Mouse (Mus musculus) intestine, postnatal 0 days (tissue): ENCODE results near the gene Sept4. TPM values are rescaled to one million over a fixed set of nuclear protein-coding genes. Genes with fewer than 3 reads are reported as not detected.
A peak's percentile ranks its signal among the peaks of the same experiment; 100 is the strongest.

ENCODE experiments used
- ATAC-seq: fragments of 200-750 bp; cut with Nextera tagmentation; 2 replicates; pipeline ENCODE4 v1.8.0; 2017; ENCODE audit warnings: mild to moderate bottlenecking, moderate TSS enrichment, moderate library complexity
- H3K27ac ChIP-seq: fragments of 300-500 bp; sonication (generic); 2 replicates; pipeline ENCODE4 v1.5.1; 2014; ENCODE audit warnings: mild to moderate bottlenecking, low read depth, low read length, moderate library complexity
- H3K27me3 ChIP-seq: fragments of 300-500 bp; sonication (generic); replicated peaks from 2 replicates; pipeline ENCODE4 v1.6.1; 2014; ENCODE audit warnings: low read length, mixed read lengths; ENCODE audit not compliant: control insufficient read depth, insufficient read depth
- H3K36me3 ChIP-seq: fragments of 300-500 bp; sonication (generic); 2 replicates; pipeline ENCODE4 v1.6.1; 2014; ENCODE audit warnings: mild to moderate bottlenecking, moderate library complexity; ENCODE audit not compliant: control insufficient read depth, insufficient read depth
- H3K4me1 ChIP-seq: fragments of 300-500 bp; sonication (generic); replicated peaks from 2 replicates; pipeline ENCODE4 v1.6.1; 2014; ENCODE audit warnings: antibody characterized with exemption, low read length, mixed read lengths; ENCODE audit not compliant: control insufficient read depth, insufficient read depth
- H3K4me2 ChIP-seq: fragments of 300-500 bp; sonication (generic); replicated peaks from 2 replicates; pipeline ENCODE4 v1.6.1; 2014; ENCODE audit warnings: low read depth, mild to moderate bottlenecking, moderate library complexity
- H3K4me3 ChIP-seq: fragments of 300-500 bp; sonication (generic); 2 replicates; pipeline ENCODE4 v1.5.1; 2014; ENCODE audit warnings: low read depth, low read length
- H3K9ac ChIP-seq: fragments of 300-500 bp; sonication (generic); 2 replicates; pipeline ENCODE4 v1.6.1; 2014; ENCODE audit warnings: mild to moderate bottlenecking, low read depth, low read length
- H3K9me3 ChIP-seq: fragments of 300-500 bp; sonication (generic); 2 replicates; pipeline ENCODE4 v1.6.1; 2016; ENCODE audit warnings: mixed run types; ENCODE audit not compliant: control insufficient read depth
- CTCF ChIP-seq: sonication (generic); IDR thresholded peaks from 2 replicates; pipeline ENCODE4 v1.5.1; 2016; ENCODE audit warnings: low read depth, mild to moderate bottlenecking, control low read depth, antibody characterized with exemption, moderate library complexity
- WGBS: fragments of 180-500 bp; shearing (Covaris S2); extraction: QIAGEN DNeasy Blood & Tissue Kit; methylation state at CpG from one replicate; pipeline ENCODE4 v1.1.7; 2014; 5-methylcytosine and 5-hydroxymethylcytosine counted together
- polyA plus RNA-seq: library from polyadenylated mRNA; unstranded; fragments of >200 nt; fragmentation: Nextera tagmentation; extraction: Ambion mirVana; gene quantifications from 2 replicates; pipeline ENCODE4 v1.2.1, GENCODE M21; 2015

The Sept4 gene
- polyA plus RNA-seq, 1 experiment from 2014 or later, result 47.3 TPM

DNA sequence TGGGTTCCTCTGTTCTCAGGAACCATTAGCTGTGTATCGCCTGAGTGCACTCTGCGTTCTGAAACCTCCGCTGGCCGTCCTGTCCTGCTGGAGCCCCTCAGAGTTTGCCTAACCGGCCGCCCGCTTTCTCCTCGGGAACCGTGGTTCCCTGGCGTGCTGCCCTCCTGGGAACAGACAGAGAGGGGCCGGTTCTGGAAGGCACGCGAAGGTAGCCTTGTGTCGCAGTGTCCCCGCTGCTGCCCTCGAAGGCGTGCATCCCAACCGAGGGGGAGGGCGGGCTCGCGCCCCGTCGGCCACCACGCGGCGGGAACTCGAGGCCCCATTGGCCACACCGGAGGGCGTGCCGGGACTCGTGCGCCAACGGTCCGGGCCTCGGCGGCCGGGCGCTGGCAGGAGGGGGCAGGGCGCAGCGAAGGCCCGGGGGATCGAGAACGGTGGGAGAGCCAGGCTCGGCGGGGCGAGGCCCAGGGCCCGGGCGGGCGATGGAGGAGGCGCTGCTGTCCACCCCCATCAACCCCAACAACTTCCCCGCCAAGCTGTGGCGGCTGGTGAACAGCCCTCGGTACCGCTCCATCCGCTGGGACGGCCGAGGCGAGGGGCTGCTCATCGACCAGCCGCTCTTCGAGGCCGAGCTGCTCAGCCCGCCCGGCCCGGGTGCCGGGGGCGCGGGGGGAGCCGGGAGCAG lies 48.2 kb downstream of the Sept4 start, which contains the start of gene Hsf5:
TSS of gene Hsf5 (plus strand) at position 375 of the 685 bp plus-strand sequence.
- Histone ChIP-seq H3K36me3 (peaks cover 66% of the 10 kb centered on the region), H3K9me3 (no peaks in the 10 kb centered on the region), H3K9ac (no peak within 1 kb of the TSS), H3K27ac (no peak within 1 kb of the TSS; the same call in 1 of the 2 replicates), H3K4me3 (no peak within 1 kb of the TSS), H3K4me1 (no peaks in the 10 kb centered on the region), H3K27me3 (no peaks in the 10 kb centered on the region), H3K4me2 (no peak within 1 kb of the TSS)
- WGBS, result 90% methylated on average over 65 of the region's 69 CpGs
- TF ChIP-seq CTCF, result no peak
- peak; percentile 22; the same call in 1 of the 2 replicates for ATAC-seq

DNA sequence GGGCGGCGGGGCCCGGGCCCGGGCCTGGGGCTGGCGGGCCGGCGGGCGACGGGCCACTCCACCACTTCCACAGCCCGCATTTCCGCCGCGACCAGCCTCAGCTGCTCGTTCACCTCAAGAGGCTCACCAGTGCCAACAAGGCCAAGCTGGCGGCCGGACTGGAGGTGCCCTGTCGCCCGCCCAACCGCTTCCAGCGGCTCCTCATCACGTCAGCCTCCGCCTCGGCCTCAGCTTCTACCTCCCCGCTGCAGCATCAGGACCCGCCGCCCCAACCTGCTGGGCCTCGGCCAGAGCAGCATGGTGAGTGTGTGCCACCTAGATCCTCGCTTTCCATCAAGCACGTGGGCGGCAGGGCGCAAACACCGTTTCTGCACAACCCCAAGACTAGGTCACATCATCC lies 48.9 kb downstream of the Sept4 start:
- WGBS, result 96% methylated on average over 31 of the region's 32 CpGs
- peaks cover 60% of the 10 kb centered on the region for H3K36me3 ChIP-seq

DNA sequence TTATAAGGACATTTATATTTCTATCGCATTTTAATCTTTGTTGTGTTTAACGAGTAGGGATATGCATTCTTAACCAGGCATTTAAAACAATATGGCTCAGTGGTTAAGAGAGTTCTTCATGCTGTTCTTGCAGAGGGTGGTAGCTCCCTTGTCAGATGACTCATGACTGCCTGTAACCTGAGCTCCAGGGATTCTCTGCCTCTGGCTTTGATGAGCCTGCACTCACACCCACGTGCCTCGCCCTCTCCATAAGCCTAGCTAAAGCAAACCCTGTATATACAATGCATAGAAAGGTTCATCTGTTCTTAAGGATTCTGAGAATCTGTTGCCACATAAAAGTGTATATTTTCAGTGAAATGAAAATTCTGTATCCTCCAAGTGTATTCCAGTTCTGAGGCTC lies 54.5 kb downstream of the Sept4 start:
- TF ChIP-seq CTCF, result no peak
- H3K36me3 ChIP-seq, result peaks cover 19% of the 10 kb centered on the region
- no peaks in the 10 kb centered on the region for H3K4me1 ChIP-seq
- no peak overlapping the region for H3K27ac ChIP-seq
- no peak for ATAC-seq
- H3K9me3 ChIP-seq, result no peaks in the 10 kb centered on the region
- H3K27me3 ChIP-seq, result no peaks in the 10 kb centered on the region
- no peak overlapping the region for H3K4me2 ChIP-seq
- no peak overlapping the region for H3K4me3 ChIP-seq
- 61% methylated on average over 4 of the region's 4 CpGs for WGBS
- H3K9ac ChIP-seq, result no peak overlapping the region

More for the DNA sequence above, 48.9 kb downstream of the Sept4 start:
- TF ChIP-seq CTCF, result no peak
- Histone ChIP-seq H3K9ac (no peak overlapping the region), H3K4me3 (no peak overlapping the region), H3K27me3 (no peaks in the 10 kb centered on the region), H3K4me1 (no peaks in the 10 kb centered on the region), H3K27ac (no peak overlapping the region; the same call in 1 of the 2 replicates), H3K9me3 (no peaks in the 10 kb centered on the region), H3K4me2 (no peak overlapping the region)
- 0 out of 2 replicates have a peak, but pooled peaks have one; percentile 28 for ATAC-seq

DNA sequence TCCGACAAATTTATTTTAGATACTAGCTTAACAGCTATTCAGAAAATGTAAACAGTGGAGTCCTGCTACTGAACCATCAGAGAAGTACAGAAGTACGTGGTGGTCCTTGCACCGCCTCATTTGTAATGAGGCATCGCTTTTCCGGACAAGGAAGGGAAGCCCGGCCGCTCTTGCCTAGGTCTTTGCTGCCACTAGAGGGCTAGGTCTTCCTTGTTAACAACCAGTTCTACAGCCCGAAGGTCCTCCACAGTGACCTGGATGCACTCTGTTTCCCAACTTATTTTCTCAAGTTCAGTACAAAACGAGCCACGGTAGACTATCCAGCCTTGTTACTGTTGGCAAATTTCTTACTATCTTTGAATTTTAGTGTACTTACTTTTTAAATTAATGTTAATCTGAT lies 61.2 kb downstream of the Sept4 start:
- ATAC-seq, result no peak
- peak overlapping the region; percentile 7; the same call in 1 of the 2 replicates for H3K9ac ChIP-seq

DNA sequence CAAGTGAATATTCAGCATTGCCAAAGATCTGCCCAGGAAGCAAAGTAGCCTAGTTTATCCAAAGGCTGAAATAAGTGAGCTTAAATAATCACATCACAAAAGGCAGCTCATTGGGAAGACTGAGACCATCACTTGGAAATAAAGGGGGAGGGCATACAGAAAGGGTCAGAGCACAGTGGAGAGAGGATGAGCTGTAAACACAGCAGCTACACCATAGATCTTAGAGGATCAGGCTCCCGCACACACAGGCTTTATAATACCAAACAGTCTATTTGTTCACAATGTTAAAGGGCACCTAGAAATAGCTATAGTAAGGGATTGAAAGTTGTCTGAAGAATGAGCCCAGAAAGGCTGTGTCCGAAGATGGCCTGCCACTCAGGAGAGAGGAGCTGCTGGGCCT lies 70.1 kb downstream of the Sept4 start:
- Histone ChIP-seq H3K4me2 (peak overlapping the region; percentile 75), H3K27me3 (no peaks in the 10 kb centered on the region), H3K4me1 (no peaks in the 10 kb centered on the region), H3K27ac (no peak overlapping the region), H3K4me3 (peak overlapping the region; percentile 38), H3K9me3 (no peaks in the 10 kb centered on the region), H3K9ac (peak overlapping the region; percentile 43), H3K36me3 (no peaks in the 10 kb centered on the region)
- 20% methylated on average over 2 of the region's 2 CpGs for WGBS
- no peak for TF ChIP-seq CTCF
- peak; percentile 22; the same call in 1 of the 2 replicates for ATAC-seq

More for the DNA sequence above, 61.2 kb downstream of the Sept4 start:
- TF ChIP-seq CTCF, result peak; percentile 85
- no peak overlapping the region for H3K4me3 ChIP-seq
- no peak overlapping the region for H3K27ac ChIP-seq
- H3K9me3 ChIP-seq, result no peaks in the 10 kb centered on the region
- no peaks in the 10 kb centered on the region for H3K27me3 ChIP-seq
- no peaks in the 10 kb centered on the region for H3K36me3 ChIP-seq
- no peak overlapping the region for H3K4me2 ChIP-seq
- 18% methylated on average over 10 of the region's 10 CpGs for WGBS
- no peaks in the 10 kb centered on the region for H3K4me1 ChIP-seq

DNA sequence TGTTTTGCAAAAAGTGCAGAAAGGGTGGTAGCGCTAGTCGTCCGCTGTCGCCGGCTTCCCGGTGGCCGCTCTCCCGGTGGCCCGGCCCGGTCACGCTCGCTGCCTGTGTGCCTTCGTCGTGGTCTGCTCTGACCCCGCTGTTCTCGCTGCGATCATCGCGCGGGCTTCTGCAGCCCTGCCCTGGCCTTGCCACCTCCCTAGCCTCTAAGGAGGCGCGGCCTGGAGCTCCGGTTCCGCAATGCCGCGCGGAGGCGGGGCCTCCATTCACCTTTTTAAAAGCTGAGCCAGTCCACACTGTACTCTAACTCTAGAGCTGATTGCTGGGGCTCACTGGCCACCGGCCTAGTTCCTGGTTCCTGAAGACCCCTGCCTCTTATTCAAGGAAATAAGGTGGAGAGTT lies 70.5 kb downstream of the Sept4 start:
- H3K27ac ChIP-seq, result no peak overlapping the region

More for the DNA sequence above, 70.5 kb downstream of the Sept4 start:
- Histone ChIP-seq H3K27me3 (no peaks in the 10 kb centered on the region), H3K9ac (peak overlapping the region; percentile 43), H3K4me3 (peak overlapping the region; percentile 38), H3K4me2 (peak overlapping the region; percentile 75), H3K9me3 (no peaks in the 10 kb centered on the region), H3K36me3 (no peaks in the 10 kb centered on the region), H3K4me1 (no peaks in the 10 kb centered on the region)
- under 1% methylated on average over 29 of the region's 29 CpGs for WGBS
- ATAC-seq, result peak; percentile 93
- no peak for TF ChIP-seq CTCF

Other genes starting within 250 kb of the Sept4 start
- 1.4 and 1.7 TPM in 2 replicates for gene Ppm1e, start 209.9 kb upstream of the Sept4 start, polyA plus RNA-seq
- gene Rad51c, start 163.9 kb upstream of the Sept4 start, polyA plus RNA-seq, result 1.9 and 2.0 TPM in 2 replicates
- 1.3 and 1.8 TPM in 2 replicates for gene Tex14, start 163.8 kb upstream of the Sept4 start, polyA plus RNA-seq
- gene Gm11492, start 2.2 kb upstream of the Sept4 start, polyA plus RNA-seq, result not detected in 2 replicates
- 11.1 and 12.2 TPM in 2 replicates for gene Mtmr4, start 23.3 kb downstream of the Sept4 start, polyA plus RNA-seq
- 0.05 TPM in 1 of 2 replicates, not detected in the other for gene Hsf5, start 48.3 kb downstream of the Sept4 start, polyA plus RNA-seq
- gene Rnf43, start 93.8 kb downstream of the Sept4 start, polyA plus RNA-seq, result 9.5 and 10.7 TPM in 2 replicates
- 79.7 and 87.5 TPM in 2 replicates for gene Supt4a, start 168.6 kb downstream of the Sept4 start, polyA plus RNA-seq
- gene Tspoap1, start 191.6 kb downstream of the Sept4 start, polyA plus RNA-seq, result 0.33 and 0.61 TPM in 2 replicates
- 0.12 and 0.27 TPM in 2 replicates for gene Mpo, start 224.7 kb downstream of the Sept4 start, polyA plus RNA-seq